Mouse (Mus musculus) small intestine, adult 2 months (tissue): ENCODE data around the gene Sco1. TPM values are rescaled to one million over a fixed set of nuclear protein-coding genes. Genes with fewer than 3 reads are reported as not detected.

Experiments used
- H3K27ac ChIP-seq: fragments of 200-500 bp; 2 replicates; pipeline ENCODE4 v1.5.1; 2012; ENCODE audit warnings: low read depth, low read length, control low read depth, inconsistent platforms; ENCODE audit not compliant: insufficient read depth
- H3K27me3 ChIP-seq: fragments of 200-500 bp; 2 replicates; pipeline ENCODE4 v1.6.1; 2012; ENCODE audit warnings: mild to moderate bottlenecking, moderate library complexity, low read length, inconsistent platforms; ENCODE audit not compliant: control insufficient read depth, insufficient read depth
- H3K36me3 ChIP-seq: fragments of 200-500 bp; 2 replicates; pipeline ENCODE4 v1.6.1; 2012; ENCODE audit warnings: mild to moderate bottlenecking, low read length, control low read depth, inconsistent platforms; ENCODE audit not compliant: control insufficient read depth, insufficient read depth
- H3K4me1 ChIP-seq: fragments of 200-500 bp; 2 replicates; pipeline ENCODE4 v1.6.1; 2012; ENCODE audit warnings: low read length, inconsistent platforms, mixed read lengths; ENCODE audit not compliant: control insufficient read depth, insufficient read depth, insufficient read length
- H3K4me3 ChIP-seq: fragments of 200-500 bp; 2 replicates; pipeline ENCODE4 v1.5.1; 2012; ENCODE audit warnings: low read depth, mild to moderate bottlenecking, control low read depth, inconsistent platforms, low read length, moderate library complexity
- CTCF ChIP-seq: fragments of 200-500 bp; IDR thresholded peaks from 2 replicates; pipeline ENCODE4 v1.5.1; 2012; ENCODE audit warnings: low read depth, mild to moderate bottlenecking, control low read depth, inconsistent platforms, low read length, moderate library complexity, mixed read lengths; ENCODE audit not compliant: insufficient replicate concordance, insufficient read length; ENCODE audit errors: extremely low read depth
- POLR2A ChIP-seq: fragments of 200-500 bp; IDR thresholded peaks from 2 replicates; pipeline ENCODE4 v1.6.1; 2012; ENCODE audit warnings: low read depth, mild to moderate bottlenecking, control low read depth, inconsistent platforms, low read length, moderate library complexity
- WGBS: fragments of 180-500 bp; shearing (Covaris S2); methylation state at CpG from one replicate; pipeline ENCODE4 v1.1.7; 2018; 5-methylcytosine and 5-hydroxymethylcytosine counted together
- polyA plus RNA-seq: library from polyadenylated mRNA; depleted of rRNA; stranded (reverse); fragments of >200 nt; gene quantifications from 2 replicates; pipeline ENCODE4 v1.2.3, GENCODE M21; 2012; rRNA removed

The Sco1 gene
- polyA plus RNA-seq = 5.6 and 10.7 TPM in 2 replicates

GRCm38 (mm10) chr11:67052321-67052952, at the start of gene Sco1, which contains the start of gene Adprm:
Gene Sco1 (plus strand): TSS chr11:67052670.
Gene Adprm (minus strand): TSS chr11:67052594.
- Histone ChIP-seq H3K27me3 (no peaks in the 10 kb centered on the region), H3K4me3 (peak within 1 kb of the TSS; percentile 83), H3K4me1 (no peaks in the 10 kb centered on the region; the same call in 1 of the 2 replicates), H3K27ac (peak within 1 kb of the TSS; percentile 91), H3K36me3 (peaks cover 27% of the 10 kb centered on the region)
- peak; percentile 86 for TF ChIP-seq POLR2A
- no peak for TF ChIP-seq CTCF
- under 1% methylated on average over 50 of the region's 50 CpGs for WGBS

- TF ChIP-seq POLR2A (no peak), CTCF (no peak)
- Histone ChIP-seq H3K27ac (no peak overlapping the region), H3K4me3 (no peak overlapping the region), H3K36me3 (no peaks in the 10 kb centered on the region), H3K4me1 (peaks cover 7% of the 10 kb centered on the region; the same call in 1 of the 2 replicates), H3K27me3 (no peaks in the 10 kb centered on the region)
- WGBS = 61% methylated on average over 2 of the region's 2 CpGs
Observed at GRCm38 (mm10) chr11:67002911-67003310, 49.6 kb upstream of the Sco1 start.

- Histone ChIP-seq H3K4me1 (no peaks in the 10 kb centered on the region; the same call in 1 of the 2 replicates), H3K27me3 (no peaks in the 10 kb centered on the region), H3K4me3 (no peak overlapping the region), H3K36me3 (no peaks in the 10 kb centered on the region), H3K27ac (no peak overlapping the region)
- 70% methylated on average over 8 of the region's 8 CpGs for WGBS
- TF ChIP-seq CTCF = no peak
- no peak for TF ChIP-seq POLR2A
Observed at GRCm38 (mm10) chr11:67007961-67008360, 44.5 kb upstream of the Sco1 start.

- H3K27me3 ChIP-seq = no peaks in the 10 kb centered on the region
- H3K4me3 ChIP-seq = no peak overlapping the region
- WGBS = 79% methylated on average over 4 of the region's 4 CpGs
- TF ChIP-seq CTCF = no peak
- TF ChIP-seq POLR2A = no peak
- H3K36me3 ChIP-seq = no peaks in the 10 kb centered on the region
- no peaks in the 10 kb centered on the region; the same call in 1 of the 2 replicates for H3K4me1 ChIP-seq
- no peak overlapping the region for H3K27ac ChIP-seq
Observed at GRCm38 (mm10) chr11:67008528-67008927, 43.9 kb upstream of the Sco1 start.

GRCm38 (mm10) chr11:67010430-67010829, 42.0 kb upstream of the Sco1 start:
- Histone ChIP-seq H3K27me3 (no peaks in the 10 kb centered on the region), H3K4me1 (no peaks in the 10 kb centered on the region; the same call in 1 of the 2 replicates), H3K36me3 (no peaks in the 10 kb centered on the region), H3K4me3 (no peak overlapping the region), H3K27ac (no peak overlapping the region)
- WGBS = 5% methylated on average over 8 of the region's 8 CpGs
- TF ChIP-seq POLR2A (no peak), CTCF (no peak)

GRCm38 (mm10) chr11:67011635-67012034, 40.8 kb upstream of the Sco1 start:
- 48% methylated on average over 4 of the region's 4 CpGs for WGBS

GRCm38 (mm10) chr11:67017801-67018591, 34.5 kb upstream of the Sco1 start:
- WGBS = 4% methylated on average over 12 of the region's 12 CpGs
- Histone ChIP-seq H3K4me1 (peaks cover 16% of the 10 kb centered on the region; the same call in 1 of the 2 replicates), H3K27ac (peak overlapping the region; percentile 67), H3K27me3 (no peaks in the 10 kb centered on the region), H3K36me3 (no peaks in the 10 kb centered on the region), H3K4me3 (0 out of 2 replicates have a peak overlapping the region, but pooled peaks have one; percentile 8)
- no peak for TF ChIP-seq POLR2A

More at GRCm38 (mm10) chr11:67011635-67012034, 40.8 kb upstream of the Sco1 start:
- H3K4me3 ChIP-seq = no peak overlapping the region
- H3K36me3 ChIP-seq = no peaks in the 10 kb centered on the region
- TF ChIP-seq CTCF (no peak), POLR2A (no peak)
- H3K27me3 ChIP-seq = no peaks in the 10 kb centered on the region
- H3K27ac ChIP-seq = no peak overlapping the region
- no peaks in the 10 kb centered on the region; the same call in 1 of the 2 replicates for H3K4me1 ChIP-seq
